ENCODE assay signal across 7 mouse cellular contexts in the genomic region with DNA sequence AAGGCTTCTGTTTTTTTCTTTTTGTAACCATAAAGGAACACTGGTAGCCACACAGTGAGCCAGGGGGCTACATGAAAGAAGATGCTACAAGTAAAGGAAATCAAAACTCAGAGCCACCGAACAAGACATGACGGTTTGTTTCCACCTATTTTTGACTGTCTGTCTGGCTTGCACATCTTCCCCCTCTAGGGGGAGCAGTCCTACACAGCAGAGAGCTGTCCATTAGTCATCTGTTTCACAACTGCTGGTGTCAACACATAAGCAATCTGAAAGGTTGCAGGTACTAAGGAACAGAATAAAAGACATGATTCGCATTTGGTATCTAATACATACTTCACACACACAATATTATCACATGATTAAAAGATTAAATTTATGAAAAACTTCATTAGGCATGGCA. TPM values are rescaled to one million over a fixed set of nuclear protein-coding genes. Genes with fewer than 3 reads are reported as not detected.
A peak's percentile ranks its signal among the peaks of the same experiment; 100 is the strongest.
DNase-seq lines count a peak whose midpoint lies in the region; ATAC-seq lines count a peak whose summit lies in the region.

No protein-coding gene starts in this region.

- DNase-seq in testis, postnatal 10 days (ENCODE audit: low spot score), result peak; percentile 47
- DNase-seq in testis, postnatal 14 days (ENCODE audit: low spot score), result no peak
- peak; percentile 39 for DNase-seq in embryo, embryonic 9.5 days (ENCODE audit: extremely low spot score)
- peak; percentile 76 for DNase-seq in induced T-regulatory cell, adult 2 months (ENCODE audit: low read depth)
- peak; percentile 39 to 64 for DNase-seq in lung, adult 18-20 months
- peak; percentile 10 for DNase-seq in right cerebral cortex, postnatal 4 days

- ATAC-seq in activated CD4-positive, CD25-positive, alpha-beta regulatory T cell, adult 4 months, result peak; percentile 89

RNA-seq across cellular contexts. Expression of a gene that starts 25.9 kb away (rescaled TPM):
- 10 to 100 TPM; 19.2 to 22.4 TPM for polyA plus RNA-seq in activated CD4-positive, CD25-positive, alpha-beta regulatory T cell, adult 4 months (2017; shearing (Covaris generic))
